Mouse (Mus musculus) cortical plate, adult 2 months (tissue): Measurements from ENCODE around the gene Mrps15.

Experiments
- CTCF ChIP-seq: fragments of 200-500 bp; IDR thresholded peaks from 2 replicates; pipeline ENCODE4 v1.5.1; 2011; ENCODE audit warnings: mild to moderate bottlenecking, control low read depth, low read length; ENCODE audit not compliant: insufficient read depth; ENCODE audit errors: extremely low read depth
- POLR2A ChIP-seq: fragments of 200-500 bp; IDR thresholded peaks from 2 replicates; pipeline ENCODE4 v1.6.1; 2011; ENCODE audit warnings: mild to moderate bottlenecking, low read length, control low read depth; ENCODE audit not compliant: insufficient read depth; ENCODE audit errors: extremely low read depth

DNA sequence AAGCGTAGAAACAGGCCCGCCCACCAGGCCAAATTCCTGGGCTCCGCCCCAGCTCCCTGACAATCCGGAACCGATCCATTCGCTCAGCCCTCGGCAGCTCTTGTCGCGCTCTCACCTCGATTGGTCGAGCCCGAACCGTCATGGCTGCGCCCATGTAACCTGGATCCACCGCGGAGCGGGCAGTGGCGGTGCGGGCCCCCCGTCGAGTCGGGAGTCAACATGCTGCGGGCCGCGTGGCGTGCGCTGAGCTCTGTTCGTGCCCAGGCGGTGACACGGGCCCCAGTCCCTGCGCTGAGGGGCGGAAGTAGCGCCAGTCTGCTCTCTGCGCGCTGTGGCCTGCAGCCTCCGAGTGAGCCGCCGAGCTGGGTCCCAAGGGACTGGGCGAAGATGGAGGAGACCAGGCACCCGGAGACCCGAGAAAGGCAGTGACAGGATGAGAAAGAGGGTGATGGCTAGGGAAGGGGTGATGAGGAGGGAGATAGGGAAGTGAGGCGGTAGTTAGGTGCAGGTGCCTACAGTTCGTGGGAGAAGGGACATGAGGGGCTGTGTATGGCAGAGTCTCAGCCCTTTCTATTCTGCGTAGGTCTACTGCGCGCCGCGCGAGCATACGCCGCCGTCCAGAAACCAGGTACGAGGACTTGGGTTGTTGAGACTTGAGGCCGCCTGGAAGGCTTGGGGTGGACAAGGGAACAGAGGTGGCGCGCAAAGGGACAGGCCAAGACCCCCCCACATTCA is at the start of gene Mrps15:
- TF ChIP-seq POLR2A (peak; percentile 78; the same call in 1 of the 2 replicates), CTCF (no peak)
